Mouse (Mus musculus) ES-E14 (cell line): ENCODE results near the gene Nkx6-2.

Experiments
- CHD2 ChIP-seq: IDR thresholded peaks from 2 replicates; pipeline ENCODE4 v1.6.1; 2014; ENCODE audit warnings: mild to moderate bottlenecking, low read depth, low read length, inconsistent platforms
- MAFK ChIP-seq: IDR thresholded peaks from 2 replicates; pipeline ENCODE4 v1.6.1; 2014; ENCODE audit warnings: mild to moderate bottlenecking, low read depth, low read length, inconsistent platforms; ENCODE audit not compliant: insufficient read depth

DNA sequence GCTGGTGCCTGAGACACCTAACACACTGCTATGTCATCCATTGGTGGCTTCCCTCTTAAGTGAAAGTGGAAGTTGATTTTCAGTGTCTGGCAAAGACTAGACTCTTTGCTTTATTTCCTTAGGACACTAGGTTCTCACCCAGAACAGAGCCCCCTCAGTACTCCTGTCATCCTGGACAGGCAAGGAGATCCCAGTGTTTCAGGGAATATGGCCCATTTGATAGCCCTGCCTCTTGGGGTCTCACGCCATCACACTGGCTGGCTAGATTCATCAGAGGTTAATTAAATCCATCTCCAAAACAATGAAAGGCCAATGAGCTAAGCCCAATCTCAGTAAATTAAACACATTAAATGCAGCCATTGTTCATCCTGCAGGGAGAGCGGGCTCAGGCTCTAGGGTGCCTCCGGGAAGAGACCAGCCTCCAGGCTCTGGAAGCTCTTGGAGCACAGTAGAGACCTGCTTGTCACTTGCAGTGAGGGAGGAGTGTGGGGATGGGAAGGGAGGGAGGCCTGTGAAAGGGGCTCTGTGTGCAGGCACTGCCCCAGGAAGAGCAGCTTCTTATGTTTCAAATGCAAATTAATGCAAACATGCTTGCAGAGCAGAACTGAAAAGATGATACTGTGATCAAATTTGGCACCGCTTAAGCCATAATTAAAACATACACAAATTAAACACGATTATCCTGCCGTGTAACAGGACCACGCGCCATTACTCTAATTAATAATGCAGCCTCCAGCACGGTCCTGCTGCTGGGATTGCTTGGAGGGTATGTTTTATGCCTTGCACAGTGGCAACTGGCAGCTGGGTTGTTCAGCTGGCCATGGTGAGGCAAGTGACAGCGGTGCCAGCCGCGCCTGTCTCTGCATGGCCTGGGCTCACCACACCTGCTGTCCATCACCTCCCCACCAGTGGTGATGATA is 37.6 kb downstream of the Nkx6-2 start:
- TF ChIP-seq MAFK (no peak), CHD2 (no peak)
